Mouse (Mus musculus): Measurements from ENCODE around the gene Col28a1. TPM values are rescaled to one million over a fixed set of nuclear protein-coding genes. Genes with fewer than 3 reads are reported as not detected.

Col28a1 gene
- polyA plus RNA-seq, 1 experiment = not detected

GRCm38 (mm10) chr6:7965833-7966522 lies 226.4 kb downstream of the Col28a1 start:
- H3K4me3 ChIP-seq (replicated peaks) = no peak overlapping the region
- peaks cover 3% of the 10 kb centered on the region; the same call in 1 of the 2 replicates for H3K9me3 ChIP-seq
- no peaks in the 10 kb centered on the region for H3K4me1 ChIP-seq
- no peaks in the 10 kb centered on the region for H3K36me3 ChIP-seq (replicated peaks; ENCODE audit: low read length)
- no peak for TF ChIP-seq FLI1 (IDR thresholded peaks at IDR 0.05; ENCODE audit: low read length)
- no peak for TF ChIP-seq GATA1 (IDR thresholded peaks at IDR 0.05; ENCODE audit: borderline replicate concordance, low read length)
- H3K27me3 ChIP-seq (replicated peaks) = peaks cover 2% of the 10 kb centered on the region

GRCm38 (mm10) chr6:7962749-7963148 lies 229.7 kb downstream of the Col28a1 start:
- Histone ChIP-seq H3K4me1 (no peaks in the 10 kb centered on the region), H3K9me3 (peaks cover 3% of the 10 kb centered on the region; the same call in 1 of the 2 replicates), H3K4me3 (replicated peaks) (no peak overlapping the region), H3K36me3 (replicated peaks; ENCODE audit: low read length) (no peaks in the 10 kb centered on the region), H3K27me3 (replicated peaks) (no peaks in the 10 kb centered on the region)
- no peak for TF ChIP-seq FLI1 (IDR thresholded peaks at IDR 0.05; ENCODE audit: low read length)
- no peak for TF ChIP-seq GATA1 (IDR thresholded peaks at IDR 0.05; ENCODE audit: borderline replicate concordance, low read length)

GRCm38 (mm10) chr6:7952208-7952607 lies 240.2 kb downstream of the Col28a1 start:
- no peak overlapping the region for H3K4me3 ChIP-seq (replicated peaks)
- H3K36me3 ChIP-seq (replicated peaks; ENCODE audit: low read length) = no peaks in the 10 kb centered on the region
- no peak for TF ChIP-seq FLI1 (IDR thresholded peaks at IDR 0.05; ENCODE audit: low read length)
- no peak for TF ChIP-seq GATA1 (IDR thresholded peaks at IDR 0.05; ENCODE audit: borderline replicate concordance, low read length)
- H3K27me3 ChIP-seq (replicated peaks) = no peaks in the 10 kb centered on the region
- no peaks in the 10 kb centered on the region for H3K4me1 ChIP-seq
- H3K9me3 ChIP-seq = no peaks in the 10 kb centered on the region

- Histone ChIP-seq H3K4me1 (no peaks in the 10 kb centered on the region), H3K27me3 (replicated peaks) (no peaks in the 10 kb centered on the region), H3K9me3 (no peaks in the 10 kb centered on the region), H3K4me3 (replicated peaks) (no peak overlapping the region), H3K36me3 (replicated peaks; ENCODE audit: low read length) (no peaks in the 10 kb centered on the region)
- TF ChIP-seq FLI1 (IDR thresholded peaks at IDR 0.05; ENCODE audit: low read length) = no peak
- no peak for TF ChIP-seq GATA1 (IDR thresholded peaks at IDR 0.05; ENCODE audit: borderline replicate concordance, low read length)
These were observed 240.6 kb downstream of the Col28a1 start for GRCm38 (mm10) chr6:7951778-7952177.

Other genes with a start within 250 kb of the Col28a1 start
- 1.00 TPM in 1 of 2 replicates, not detected in the other for gene Mios, start 16.6 kb upstream of the Col28a1 start, polyA plus RNA-seq (2012; ENCODE audit: insufficient read depth, low replicate concordance)
- 3.9 TPM in 1 of 2 replicates, not detected in the other for gene Rpa3, start 66.6 kb upstream of the Col28a1 start, polyA plus RNA-seq (2012; ENCODE audit: insufficient read depth, low replicate concordance)
- gene Umad1, start 66.7 kb upstream of the Col28a1 start, polyA plus RNA-seq (2012; ENCODE audit: insufficient read depth, low replicate concordance) = 9.2 and 14.2 TPM in 2 replicates
- not detected in 2 replicates for gene Gm45062, start 66.8 kb upstream of the Col28a1 start, polyA plus RNA-seq (2012; ENCODE audit: insufficient read depth, low replicate concordance)

Measured in megakaryocyte, embryonic 14.5 days (primary cell).